Mouse (Mus musculus): ENCODE data around the gene Kcnc1. TPM values are rescaled to one million over a fixed set of nuclear protein-coding genes. Genes with fewer than 3 reads are reported as not detected.

Gene Kcnc1
- polyA plus RNA-seq, 1 experiment from 2014 or later = 0.39 TPM

- H3K27ac ChIP-seq = no peak overlapping the region
- H3K9me3 ChIP-seq = no peaks in the 10 kb centered on the region
- H3K27me3 ChIP-seq = no peaks in the 10 kb centered on the region
- WGBS = 72% methylated on average over 6 of the region's 6 CpGs
- no peak overlapping the region for H3K4me2 ChIP-seq
- H3K9ac ChIP-seq = no peak overlapping the region
- H3K36me3 ChIP-seq = no peaks in the 10 kb centered on the region
- H3K4me1 ChIP-seq = no peaks in the 10 kb centered on the region
- no peak overlapping the region for H3K4me3 ChIP-seq
- no peak for ATAC-seq (ENCODE audit: insufficient number of reproducible peaks, insufficient read depth, low FRiP score, low TSS enrichment, low read depth)
Measured at GRCm38 (mm10) chr7:46484223-46484622, 87.9 kb downstream of the Kcnc1 start.

GRCm38 (mm10) chr7:46486761-46487160 lies 90.5 kb downstream of the Kcnc1 start:
- H3K4me3 ChIP-seq = no peak overlapping the region
- no peak overlapping the region for H3K4me2 ChIP-seq
- no peaks in the 10 kb centered on the region for H3K36me3 ChIP-seq
- no peak overlapping the region for H3K27ac ChIP-seq
- 84% methylated on average over 5 of the region's 5 CpGs for WGBS
- H3K9ac ChIP-seq = no peak overlapping the region
- H3K27me3 ChIP-seq = no peaks in the 10 kb centered on the region
- H3K4me1 ChIP-seq = no peaks in the 10 kb centered on the region
- no peaks in the 10 kb centered on the region for H3K9me3 ChIP-seq
- no peak for ATAC-seq (ENCODE audit: insufficient number of reproducible peaks, insufficient read depth, low FRiP score, low TSS enrichment, low read depth)

- H3K9ac ChIP-seq = no peak overlapping the region
- H3K36me3 ChIP-seq = no peaks in the 10 kb centered on the region
- H3K4me3 ChIP-seq = no peak overlapping the region
- ATAC-seq (ENCODE audit: insufficient number of reproducible peaks, insufficient read depth, low FRiP score, low TSS enrichment, low read depth) = no peak
- H3K4me1 ChIP-seq = 0 out of 2 replicates have a peak, but pooled peaks cover 4% of the 10 kb centered on the region
- H3K27ac ChIP-seq = no peak overlapping the region
- H3K27me3 ChIP-seq = no peaks in the 10 kb centered on the region
- 47% methylated on average over 4 of the region's 4 CpGs for WGBS
- no peak overlapping the region for H3K4me2 ChIP-seq
- H3K9me3 ChIP-seq = no peaks in the 10 kb centered on the region
Measured at GRCm38 (mm10) chr7:46487354-46487753, 91.1 kb downstream of the Kcnc1 start.

Other genes with a start within 250 kb of the Kcnc1 start
- gene Abcc8, start 216.5 kb upstream of the Kcnc1 start, polyA plus RNA-seq (2015; fragmentation: Nextera tagmentation; extraction: Ambion mirVana) = 1.3 and 1.8 TPM in 2 replicates
- 1.4 and 1.8 TPM in 2 replicates for gene Ush1c, start 158.0 kb upstream of the Kcnc1 start, polyA plus RNA-seq (2015; fragmentation: Nextera tagmentation; extraction: Ambion mirVana)
- gene Otog, start 155.5 kb upstream of the Kcnc1 start, polyA plus RNA-seq (2015; fragmentation: Nextera tagmentation; extraction: Ambion mirVana) = 0.08 and 0.14 TPM in 2 replicates
- 10.2 and 14.5 TPM in 2 replicates for gene Myod1, start 20.0 kb upstream of the Kcnc1 start, polyA plus RNA-seq (2015; fragmentation: Nextera tagmentation; extraction: Ambion mirVana)
- gene Sergef, start 243.3 kb downstream of the Kcnc1 start, polyA plus RNA-seq (2015; fragmentation: Nextera tagmentation; extraction: Ambion mirVana) = 15.4 and 17.1 TPM in 2 replicates